Mouse (Mus musculus): ENCODE data around the gene D630045J12Rik.

Gene D630045J12Rik

GRCm38 (mm10) chr6:38192952-38193351 lies 60.9 kb downstream of the D630045J12Rik start:
- no peak for DNase-seq (ENCODE audit: low spot score in 2 of 2)

DNA sequence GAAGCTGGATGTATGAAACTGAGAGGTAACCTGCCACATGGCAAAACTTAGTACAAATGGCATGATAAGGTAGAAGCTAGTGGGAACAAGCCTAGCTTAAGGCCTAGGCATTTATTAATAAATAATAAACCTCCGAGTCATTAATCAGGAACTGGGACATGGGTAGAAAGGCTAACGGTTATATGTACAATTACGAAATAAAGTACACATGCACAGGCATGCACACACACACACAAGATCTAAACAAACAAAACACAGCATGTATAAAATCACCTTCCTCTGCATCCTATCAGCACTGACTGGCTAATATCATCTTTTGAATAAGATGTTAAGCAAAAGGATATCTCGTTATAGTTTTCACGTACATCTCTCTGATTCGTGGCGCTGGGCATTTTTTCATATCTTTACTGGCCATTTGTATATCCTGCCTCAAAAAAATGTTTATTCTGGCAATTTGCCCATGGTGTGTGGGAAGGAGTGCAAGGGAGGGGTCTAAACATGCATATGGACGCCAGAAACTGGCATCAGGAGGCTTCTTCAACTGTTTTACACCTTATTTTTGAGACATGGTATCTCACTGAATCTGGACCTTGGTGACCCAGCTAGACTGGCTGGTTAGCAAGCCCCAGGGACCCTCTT lies 67.4 kb downstream of the D630045J12Rik start:
- DNase-seq (ENCODE audit: low spot score in 2 of 2), result no peak

GRCm38 (mm10) chr6:38184791-38185190 lies 69.0 kb downstream of the D630045J12Rik start:
- DNase-seq (ENCODE audit: low spot score in 2 of 2), result no peak

DNA sequence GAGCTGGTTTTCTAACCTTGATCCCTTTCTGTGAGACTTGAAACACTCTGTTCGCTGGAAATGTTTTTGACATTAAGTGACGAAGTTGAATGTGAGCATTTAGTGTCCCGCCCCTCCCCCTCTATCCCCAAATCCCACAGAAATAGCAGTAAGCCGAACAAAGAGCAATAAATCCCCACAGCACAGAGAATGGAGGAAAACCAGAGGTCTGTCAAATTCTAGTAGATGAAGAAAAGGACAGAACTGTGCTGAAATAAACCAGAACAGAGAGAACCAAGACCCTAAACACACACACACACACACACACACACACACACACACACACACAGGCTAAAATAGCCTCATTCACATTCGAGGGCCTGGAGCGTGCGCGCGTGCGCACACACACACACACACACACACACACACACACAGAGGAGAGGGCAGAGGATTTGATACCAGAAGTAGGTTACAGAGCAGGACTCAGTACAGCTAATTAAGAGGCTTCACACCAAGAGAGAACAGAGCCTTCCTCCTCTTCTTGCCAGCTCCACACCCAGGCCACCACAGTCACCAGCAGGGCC lies 72.0 kb downstream of the D630045J12Rik start:
- no peak for DNase-seq (ENCODE audit: low spot score in 2 of 2)

GRCm38 (mm10) chr6:38180669-38181068 lies 73.1 kb downstream of the D630045J12Rik start:
- no peak for DNase-seq (ENCODE audit: low spot score in 2 of 2)

DNA sequence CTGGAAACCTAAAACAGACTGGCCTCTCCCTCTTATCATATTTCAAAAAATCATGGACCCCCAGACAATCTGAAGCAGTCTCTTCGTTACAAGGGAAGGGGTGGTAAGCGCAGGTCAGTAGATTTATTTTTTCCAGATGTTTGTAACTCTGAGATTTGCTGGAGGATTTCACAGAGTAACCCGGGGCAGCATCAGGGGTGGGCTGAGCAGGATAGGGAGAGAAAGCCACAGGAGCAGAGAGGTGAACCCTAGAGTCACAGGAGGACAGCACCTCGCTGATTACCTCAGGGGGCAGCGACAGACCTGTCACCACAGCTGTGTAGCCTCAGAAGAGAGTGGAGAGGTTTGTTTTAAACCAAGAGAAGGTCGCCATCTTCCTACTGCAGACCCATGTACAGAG lies 88.4 kb downstream of the D630045J12Rik start:
- no peak for DNase-seq (ENCODE audit: low spot score in 2 of 2)

- no peak for DNase-seq (ENCODE audit: low spot score in 2 of 2)
Measured at GRCm38 (mm10) chr6:38164705-38165104, 89.1 kb downstream of the D630045J12Rik start.

- no peak for DNase-seq (ENCODE audit: low spot score in 2 of 2)
Measured at GRCm38 (mm10) chr6:38162825-38163504, 90.8 kb downstream of the D630045J12Rik start.

DNA sequence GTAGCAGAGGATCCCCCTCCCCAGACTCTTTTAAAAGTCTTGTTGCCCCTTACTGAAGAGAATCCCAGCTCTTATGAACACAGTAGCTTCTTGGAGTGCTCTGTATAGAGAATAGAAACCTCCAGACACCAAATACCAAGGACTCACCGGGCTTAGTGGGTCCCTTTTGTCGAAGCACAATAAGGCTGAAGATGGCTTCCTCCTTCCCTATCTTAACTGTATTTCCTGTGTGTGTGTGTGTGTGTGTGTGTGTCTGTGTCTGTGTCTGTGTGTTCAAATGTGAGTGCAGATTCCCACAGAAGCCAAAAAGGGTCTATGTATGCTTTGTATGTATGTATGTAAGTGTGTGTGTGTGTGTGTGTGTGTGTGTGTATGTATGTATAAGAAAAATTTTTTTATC lies 93.3 kb downstream of the D630045J12Rik start:
- no peak for DNase-seq (ENCODE audit: low spot score in 2 of 2)

DNA sequence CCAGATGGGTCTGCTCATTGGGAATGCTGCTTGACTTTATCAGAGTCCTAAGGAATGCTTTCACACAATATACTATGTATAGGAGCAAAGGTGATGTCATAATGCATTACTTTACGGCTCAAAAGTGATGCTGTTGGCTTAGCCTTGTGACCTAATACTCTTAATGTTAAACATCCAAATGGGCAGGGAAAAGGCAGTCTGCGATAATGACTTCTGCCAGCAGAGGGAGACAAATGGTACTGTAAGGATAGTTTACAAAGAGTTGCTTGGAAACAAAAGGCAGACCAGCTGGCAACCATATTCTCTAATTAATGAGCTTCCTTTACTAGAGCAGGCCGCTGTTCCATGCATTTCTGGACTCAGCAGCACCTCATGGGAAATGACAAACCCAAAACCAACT lies 93.7 kb downstream of the D630045J12Rik start:
- peak; percentile 20 to 69 for DNase-seq (ENCODE audit: low spot score in 2 of 2)

DNA sequence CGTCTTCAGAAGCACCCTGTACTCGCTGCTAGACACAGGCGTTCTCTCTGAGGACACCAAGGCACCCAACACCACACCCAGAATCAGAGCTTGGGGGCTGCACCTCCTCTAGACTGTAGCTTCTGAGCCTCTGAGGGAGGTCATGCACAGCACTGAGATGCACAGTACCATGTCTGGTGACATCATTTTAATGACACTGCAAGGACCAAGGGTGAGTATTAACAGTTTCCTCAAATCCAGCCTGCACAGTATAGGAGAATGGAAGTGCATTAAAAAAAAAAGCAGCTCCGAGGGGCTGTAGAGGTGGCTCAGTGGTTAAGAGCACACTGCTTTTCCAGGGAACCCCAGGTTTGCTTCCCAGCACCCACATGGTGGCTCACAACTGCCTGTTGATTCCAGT lies 94.2 kb downstream of the D630045J12Rik start:
- DNase-seq (ENCODE audit: low spot score in 2 of 2), result no peak

DNA sequence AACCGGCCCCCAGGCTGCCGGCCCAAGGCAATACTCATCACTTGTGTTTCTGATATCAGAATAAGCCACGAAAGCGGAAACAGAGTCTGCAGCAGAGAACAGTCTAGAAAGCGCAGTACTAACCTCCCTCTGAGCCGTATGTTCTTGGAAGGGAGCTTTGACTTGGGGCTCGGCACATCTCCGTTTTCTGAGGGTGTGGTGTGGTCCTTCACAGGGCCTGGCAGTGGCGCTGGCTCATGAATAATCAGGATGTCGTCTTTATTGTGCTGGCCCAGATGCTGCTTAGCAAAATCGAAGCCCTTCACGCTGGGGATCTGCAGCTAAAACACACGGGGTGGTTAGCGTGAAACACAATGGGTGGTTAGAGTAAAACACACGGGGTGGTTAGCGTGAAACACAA lies 95.9 kb downstream of the D630045J12Rik start:
- no peak for DNase-seq (ENCODE audit: low spot score in 2 of 2)

GRCm38 (mm10) chr6:38156204-38156603 lies 97.6 kb downstream of the D630045J12Rik start:
- no peak for DNase-seq (ENCODE audit: low spot score in 2 of 2)

GRCm38 (mm10) chr6:38152305-38152704 lies 101.5 kb downstream of the D630045J12Rik start:
- no peak for DNase-seq (ENCODE audit: low spot score in 2 of 2)

DNA sequence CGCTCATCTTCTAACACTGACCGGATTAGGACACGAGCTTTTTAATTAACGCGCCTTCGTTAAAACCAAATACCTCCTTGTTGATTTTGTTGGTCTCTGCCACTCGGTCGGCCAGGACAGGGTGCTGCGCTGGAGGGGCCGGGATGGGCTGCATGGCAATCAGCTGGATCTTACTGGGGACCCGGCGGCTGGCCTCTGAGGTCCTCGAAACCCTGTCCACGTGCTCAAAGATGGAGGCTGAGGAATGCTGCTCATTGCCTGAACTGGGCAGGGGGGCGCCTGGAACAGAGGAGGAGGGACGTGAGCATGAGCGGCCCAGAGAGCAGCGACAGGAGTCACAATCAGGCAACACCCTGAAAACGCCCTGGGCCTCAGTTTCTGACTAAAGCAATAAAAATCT lies 104.3 kb downstream of the D630045J12Rik start:
- DNase-seq (ENCODE audit: low spot score in 2 of 2), result no peak

DNA sequence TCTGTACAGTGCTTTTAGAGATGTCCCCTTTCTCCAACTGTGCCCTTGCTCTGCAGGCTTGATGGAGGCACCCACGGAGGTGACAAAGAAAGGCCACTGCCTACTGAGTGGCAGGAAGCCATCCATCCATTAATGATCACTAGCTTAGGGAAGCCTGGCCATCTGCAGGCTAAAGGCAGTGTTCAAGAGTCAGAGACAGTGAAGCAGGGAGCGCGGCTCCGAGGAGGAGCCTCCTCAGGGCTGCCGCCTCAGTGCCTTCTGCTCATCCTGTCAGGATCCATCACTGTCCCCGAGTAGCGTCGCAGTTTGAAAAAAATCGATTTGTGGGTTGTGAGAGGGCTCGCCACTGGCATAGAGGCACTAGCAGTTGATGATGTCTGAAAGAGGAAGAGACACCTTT lies 105.2 kb downstream of the D630045J12Rik start:
- no peak for DNase-seq (ENCODE audit: low spot score in 2 of 2)

DNA sequence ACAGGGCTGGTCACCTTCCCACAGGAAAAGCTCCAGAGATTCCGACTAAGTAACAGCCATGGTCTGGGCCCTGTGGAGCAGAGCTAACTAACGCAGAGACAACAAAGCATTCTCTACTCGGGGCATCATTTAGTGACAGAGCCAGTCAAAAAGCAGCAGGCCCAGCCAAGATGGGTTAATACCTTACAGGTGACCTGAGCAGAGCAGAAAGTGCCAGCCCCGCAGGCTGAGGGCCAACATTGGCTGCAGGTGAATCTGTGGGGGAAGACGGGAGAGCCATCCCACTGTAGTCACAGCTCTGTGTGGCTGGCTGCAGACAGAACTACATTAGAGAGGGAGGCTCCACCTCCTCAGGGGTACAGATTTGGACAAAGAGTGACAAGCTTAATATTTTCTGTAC lies 106.5 kb downstream of the D630045J12Rik start:
- DNase-seq (ENCODE audit: low spot score in 2 of 2), result no peak

DNA sequence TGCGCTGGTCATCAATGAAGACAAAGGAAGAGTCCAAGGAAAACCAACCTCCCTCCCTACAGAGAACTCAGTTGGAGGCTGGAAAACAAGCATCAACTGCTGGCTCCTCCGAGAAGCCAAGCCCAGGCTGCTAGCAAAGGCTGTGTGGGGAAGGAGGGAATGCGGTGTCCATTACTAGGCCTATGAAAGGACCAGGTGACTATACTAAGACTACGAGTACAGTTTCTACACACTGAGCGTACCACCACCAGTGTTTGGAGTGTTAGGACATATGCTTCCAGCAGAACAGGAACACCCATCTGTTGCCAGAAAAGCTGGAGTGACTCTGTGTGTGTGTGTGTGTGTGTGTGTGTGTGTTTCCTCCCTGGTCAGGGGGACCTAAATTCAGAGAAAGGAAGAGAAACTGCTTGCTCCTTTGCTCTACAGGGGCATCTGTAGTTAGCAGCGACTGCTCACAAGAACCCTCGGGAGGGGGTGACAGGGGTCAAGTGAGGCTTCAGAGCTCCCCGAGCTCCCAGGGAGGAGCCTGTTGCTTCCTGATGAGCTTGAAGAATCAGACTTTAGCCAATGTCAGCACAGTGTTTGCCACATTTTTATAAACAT lies 108.2 kb downstream of the D630045J12Rik start:
- DNase-seq (ENCODE audit: low spot score in 2 of 2), result no peak

GRCm38 (mm10) chr6:38144161-38144998 lies 109.4 kb downstream of the D630045J12Rik start:
- no peak for DNase-seq (ENCODE audit: low spot score in 2 of 2)

DNA sequence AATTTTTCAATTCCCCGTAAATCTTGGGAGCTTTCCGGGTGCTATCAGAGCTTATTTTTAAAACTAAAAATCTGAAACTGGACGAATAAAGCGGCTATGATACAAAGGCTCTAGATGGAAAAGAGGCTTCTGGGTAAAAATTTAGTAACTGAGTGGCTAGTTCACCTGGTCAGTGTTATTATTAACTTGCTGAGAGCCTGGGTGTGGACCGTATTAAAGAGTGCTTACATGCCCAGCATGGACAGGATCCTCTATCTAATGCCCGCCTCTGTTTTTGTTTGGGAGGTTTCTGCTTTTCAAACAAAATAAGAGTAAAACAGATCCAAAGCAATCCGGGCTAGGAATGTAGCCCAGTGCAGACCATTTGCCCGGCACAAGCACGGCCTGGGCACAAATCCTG lies 113.4 kb downstream of the D630045J12Rik start:
- no peak for DNase-seq (ENCODE audit: low spot score in 2 of 2)

GRCm38 (mm10) chr6:38139086-38139485 lies 114.7 kb downstream of the D630045J12Rik start:
- DNase-seq (ENCODE audit: low spot score in 2 of 2), result no peak

All from spleen, postnatal 14 days (tissue).